Mouse (Mus musculus) cerebellum, adult 11 months (tissue): ENCODE measurements at regions not wholly inside any gene's neighbourhood (a gene's known extent, or its start where the extent isn't known, plus 50 kb on each side); places are given as distances from the start of the nearest gene placed in this dataset.

Experiments
- DNase-seq: peaks from one replicate; pipeline ENCODE4 v3.0.0; 2022

DNA sequence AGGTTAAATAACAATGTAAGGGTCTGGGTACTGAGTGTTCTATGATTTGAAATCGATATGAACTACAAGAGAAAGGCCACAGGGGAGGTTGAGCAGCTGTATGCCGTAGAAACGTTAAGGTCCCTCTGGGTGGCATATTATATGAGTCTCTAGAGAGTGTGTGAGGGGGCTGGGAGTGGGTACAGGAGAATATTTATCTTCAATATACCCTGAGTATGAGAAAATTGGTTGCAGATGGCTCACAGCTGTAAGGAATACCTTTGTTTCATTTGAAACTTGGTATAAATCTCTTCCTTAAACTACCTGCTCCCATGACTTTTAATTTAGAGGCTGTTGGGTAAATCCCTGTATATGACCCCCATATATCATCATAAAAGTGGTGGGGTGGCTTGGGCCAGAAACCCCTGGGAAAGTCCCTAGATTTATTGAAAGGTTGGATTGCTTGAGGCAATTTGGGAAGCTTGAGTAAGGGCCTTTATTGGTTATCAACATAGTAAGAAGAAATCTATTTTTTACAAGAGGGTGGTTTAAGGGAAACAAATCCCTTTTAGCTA, 128.7 kb upstream of the Prkg2 start:
- DNase-seq = no peak

DNA sequence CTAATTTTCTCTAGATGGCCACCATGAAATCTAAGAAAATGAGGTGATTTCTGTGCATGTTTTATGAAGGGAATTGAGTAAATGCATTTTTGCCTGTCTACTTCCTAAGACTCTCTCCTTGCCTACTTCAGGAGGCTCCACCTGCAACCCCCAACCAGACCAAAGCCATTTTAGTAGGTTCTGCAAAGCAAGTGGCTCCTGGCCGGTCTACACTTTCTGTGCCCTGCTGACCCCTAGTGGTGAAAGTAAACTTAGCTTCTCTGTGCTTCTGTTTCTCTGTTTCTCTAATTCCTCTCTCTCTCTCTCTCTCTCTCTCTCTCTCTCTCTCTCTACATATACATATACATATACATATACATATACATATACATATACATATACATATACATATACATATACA, 120.8 kb upstream of the Prkg2 start:
- peak; percentile 3 for DNase-seq

DNA sequence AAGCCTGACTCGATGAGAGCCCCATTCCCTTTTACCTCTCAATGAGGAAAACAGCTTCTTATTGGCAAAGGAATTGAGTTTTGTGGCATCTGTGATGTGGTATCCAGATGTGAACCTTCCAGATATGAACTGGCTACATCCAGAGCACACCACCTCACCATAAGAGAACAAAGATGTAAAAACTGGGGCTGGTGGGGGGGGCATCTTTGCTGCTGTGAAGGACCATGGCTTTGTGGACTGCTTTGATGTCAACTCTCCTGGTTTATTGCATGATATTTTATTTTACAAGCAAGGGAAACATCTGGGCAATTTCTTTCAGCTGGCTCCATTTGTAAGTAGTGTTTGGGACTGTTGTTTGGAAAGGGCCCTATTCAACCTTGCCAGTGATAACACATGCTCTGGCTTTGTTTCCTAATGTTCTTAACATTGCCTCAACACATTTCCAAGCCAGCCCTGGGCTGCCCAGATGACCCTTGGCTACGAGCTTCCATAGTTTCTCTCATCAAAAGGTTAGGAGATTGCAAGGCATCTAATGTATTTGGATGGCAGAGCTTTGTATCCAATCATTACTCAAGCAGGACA, 116.2 kb upstream of the Prkg2 start:
- DNase-seq = no peak

DNA sequence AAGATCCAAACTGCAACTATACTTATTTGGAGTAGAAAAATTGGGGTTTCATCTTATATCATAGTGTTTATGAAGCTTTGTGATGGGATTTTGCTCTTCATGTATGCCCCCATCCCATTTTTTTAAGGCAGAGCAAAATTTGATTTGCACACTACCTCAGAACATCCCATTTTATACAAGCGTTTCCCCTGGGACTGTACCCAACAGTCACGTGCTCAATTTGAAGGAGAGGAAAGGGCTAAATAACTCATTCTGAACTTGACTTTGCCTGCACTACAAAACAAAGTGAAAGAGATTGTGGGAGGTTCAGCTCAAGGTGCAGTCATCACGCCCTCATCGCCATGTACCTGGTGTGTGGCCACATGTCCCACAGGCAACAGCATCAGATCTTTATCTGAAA, 115.1 kb upstream of the Prkg2 start:
- no peak for DNase-seq

DNA sequence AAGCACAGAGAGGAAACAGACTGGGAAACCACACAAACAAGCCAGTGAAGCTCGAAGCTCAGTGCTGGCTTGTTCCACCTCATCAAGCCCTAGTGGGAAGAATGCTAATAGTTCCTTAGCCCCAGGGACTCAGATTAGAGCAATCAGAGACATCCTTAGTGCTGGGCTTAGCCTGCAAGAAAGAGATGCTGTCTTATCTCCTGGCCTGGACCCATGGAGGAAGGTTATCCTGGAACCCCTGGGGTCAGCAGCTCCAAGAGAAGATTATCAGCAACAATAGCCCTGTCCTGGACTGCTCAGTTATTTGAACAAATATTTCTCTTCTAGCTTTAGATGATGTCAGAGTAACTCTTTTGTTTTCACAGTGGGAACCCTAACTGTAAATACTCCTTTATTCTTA, 112.8 kb upstream of the Prkg2 start:
- no peak for DNase-seq

DNA sequence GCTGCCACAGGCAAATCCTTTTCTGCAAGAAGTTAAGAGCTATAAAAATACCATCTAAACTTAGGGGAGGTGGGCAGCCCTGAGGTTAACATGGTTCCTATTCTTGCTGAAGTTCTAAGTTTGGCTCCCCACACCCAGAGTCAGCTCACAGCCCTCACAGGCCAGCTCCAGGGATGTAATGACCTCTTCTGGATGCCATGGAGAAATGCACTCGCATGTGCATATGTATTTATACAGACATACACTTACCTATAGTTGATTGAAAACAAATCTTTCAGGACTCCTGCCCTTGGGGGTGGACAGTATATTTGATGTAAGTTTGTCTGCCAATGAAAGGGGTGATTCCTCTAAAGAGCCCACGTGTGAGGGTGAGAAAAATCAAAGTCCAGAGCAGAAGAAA, 95.5 kb upstream of the Prkg2 start:
- DNase-seq = no peak

DNA sequence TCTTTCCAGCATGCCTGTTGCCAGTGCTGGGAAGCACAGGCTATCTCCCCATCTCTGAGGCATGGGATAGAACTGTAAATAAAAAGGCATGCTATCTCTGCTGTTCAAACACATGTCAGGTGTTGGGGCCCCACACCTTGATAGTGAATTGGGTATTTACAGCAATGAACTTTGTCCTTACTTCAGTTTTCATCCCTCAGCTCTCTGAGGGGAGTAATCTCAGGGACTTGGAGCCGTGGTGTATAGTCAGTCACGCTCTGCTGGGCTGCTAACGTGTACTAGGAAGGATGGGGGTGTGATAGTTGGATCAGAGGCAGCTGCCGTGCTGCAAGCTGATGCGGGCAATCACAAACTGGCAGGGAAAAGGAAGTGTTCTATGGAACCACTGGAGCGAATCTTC, 91.5 kb upstream of the Prkg2 start:
- DNase-seq = no peak

DNA sequence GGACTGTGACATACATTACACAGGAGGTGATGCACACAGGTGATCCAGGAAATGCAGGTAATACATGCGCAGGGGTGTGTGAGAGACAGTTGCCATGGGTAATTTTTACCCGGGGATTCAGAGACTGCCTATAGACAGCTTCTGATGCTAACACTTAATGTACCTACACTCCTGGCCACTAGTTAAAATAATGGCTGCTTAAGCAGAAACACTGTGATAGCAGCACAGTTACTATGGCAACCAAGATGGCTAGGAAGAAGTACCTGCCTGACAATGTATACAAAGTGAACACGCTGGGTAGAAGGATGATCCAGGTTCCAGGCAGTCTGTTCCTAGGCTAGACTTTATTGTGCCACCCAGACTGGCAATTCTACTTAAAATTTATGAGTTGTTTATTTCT, 88.3 kb upstream of the Prkg2 start:
- DNase-seq = no peak

DNA sequence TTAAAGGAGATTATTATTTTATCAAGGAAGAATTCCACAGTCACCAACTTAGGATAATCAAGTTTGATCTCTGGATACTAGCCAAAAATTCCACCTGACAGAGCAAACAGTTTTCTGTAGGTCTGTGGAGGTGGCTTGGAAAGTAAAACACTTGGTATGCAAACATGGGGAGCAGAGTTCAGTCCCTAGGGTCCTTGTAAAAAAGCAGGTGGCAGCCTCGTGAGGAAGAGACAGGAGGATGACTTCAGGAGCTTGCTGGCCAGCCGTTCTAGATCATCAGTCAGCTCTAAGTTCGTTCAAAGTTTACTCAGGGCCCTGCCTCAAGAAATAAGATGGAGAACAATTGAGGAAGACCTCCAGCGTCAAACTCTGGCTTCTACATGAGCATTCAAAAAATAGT, 74.6 kb upstream of the Prkg2 start:
- DNase-seq = no peak

DNA sequence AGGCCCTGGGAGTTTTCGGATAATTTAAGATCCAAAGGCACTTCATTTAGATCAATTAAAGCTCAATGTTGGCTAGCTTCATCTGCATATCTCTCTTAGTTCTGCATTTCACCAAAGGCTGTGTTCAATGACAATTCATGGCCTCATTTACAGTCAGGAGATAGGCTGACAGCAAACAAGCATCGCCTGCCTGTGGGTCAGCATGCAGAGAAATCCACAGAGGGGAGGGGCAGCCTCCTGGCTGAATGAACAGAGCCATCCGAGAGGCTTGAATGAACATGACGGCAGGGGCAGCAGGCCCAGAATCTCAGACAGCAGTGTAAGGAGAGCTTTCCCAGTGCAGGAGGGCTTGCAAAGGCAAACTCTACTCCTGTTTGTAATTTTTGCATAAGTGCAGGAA, 74.1 kb upstream of the Prkg2 start:
- DNase-seq = no peak

DNA sequence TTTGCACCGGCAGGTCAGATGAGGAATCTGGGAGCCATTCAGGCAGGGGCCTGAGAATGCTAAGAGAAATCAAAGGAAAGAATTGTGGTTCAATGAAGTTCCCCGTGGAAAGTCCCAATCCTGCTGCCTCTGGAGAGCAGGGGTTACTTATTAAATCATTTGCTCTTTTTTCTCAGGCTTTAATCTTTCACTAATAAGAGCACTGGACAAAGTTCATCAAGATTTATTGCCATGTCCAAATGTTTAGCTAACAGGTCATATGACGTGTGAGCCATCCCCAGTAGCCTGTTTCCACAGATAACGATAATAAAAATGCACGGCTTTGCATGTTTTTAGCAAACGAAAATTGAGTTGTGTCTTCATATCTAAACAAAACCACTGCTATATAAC, 62.6 kb upstream of the Prkg2 start:
- DNase-seq = no peak

DNA sequence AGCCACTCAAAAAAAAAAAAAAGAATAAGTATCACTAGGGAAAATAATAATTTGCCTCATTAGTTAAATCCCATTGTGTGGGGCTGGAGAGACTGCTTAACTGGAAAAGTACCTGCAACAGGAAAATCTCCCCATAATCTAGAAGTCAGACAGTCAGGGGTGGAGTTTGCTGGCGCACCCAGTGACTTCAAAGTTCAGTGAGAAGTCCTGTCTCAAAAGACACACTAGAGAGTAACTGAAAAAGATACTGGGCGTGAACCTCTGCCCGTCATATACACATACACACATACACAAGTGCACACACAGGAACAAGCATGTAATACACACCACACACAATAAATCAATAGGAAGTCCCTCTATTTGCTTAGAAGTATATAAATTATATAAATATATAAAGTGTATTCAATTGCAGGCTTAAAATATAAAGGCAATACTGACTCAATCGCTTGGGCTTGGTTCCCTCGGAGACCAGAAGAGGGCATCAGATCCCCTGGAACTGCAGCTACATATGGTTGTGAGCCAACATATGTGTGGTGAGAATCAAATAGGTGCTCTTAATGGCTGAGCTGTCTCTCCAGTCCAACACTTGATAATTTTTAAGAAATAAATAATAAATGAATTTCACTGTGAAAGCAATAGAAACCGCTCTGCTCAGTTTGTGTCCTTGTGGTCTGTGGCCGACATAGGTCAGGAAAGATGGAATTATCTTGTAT, 62.0 kb upstream of the Prkg2 start:
- no peak for DNase-seq
